Mouse (Mus musculus) c-Kit-positive CD71-positive TER-119-negative erythroid progenitor cells, embryonic 14.5 days (primary cell): ENCODE data around the gene Bcl7c.

ENCODE experiments used
- DNase-seq: peaks from one replicate; pipeline ENCODE4 v3.0.0-alpha.2; 2013; ENCODE audit warnings: low read depth

Gene Bcl7c

GRCm38 (mm10) chr7:127685304-127686018, 23.3 kb downstream of the Bcl7c start:
- no peak for DNase-seq

- no peak for DNase-seq
These were observed 26.7 kb downstream of the Bcl7c start for GRCm38 (mm10) chr7:127681888-127682553.

GRCm38 (mm10) chr7:127680541-127680940, 28.2 kb downstream of the Bcl7c start:
- no peak for DNase-seq

GRCm38 (mm10) chr7:127678811-127679210, 29.9 kb downstream of the Bcl7c start:
- no peak for DNase-seq

GRCm38 (mm10) chr7:127677609-127678008, 31.1 kb downstream of the Bcl7c start:
- DNase-seq: no peak

GRCm38 (mm10) chr7:127677077-127677476, 31.7 kb downstream of the Bcl7c start:
- DNase-seq: peak; percentile 54

GRCm38 (mm10) chr7:127675391-127675811, 33.3 kb downstream of the Bcl7c start:
- DNase-seq: no peak

GRCm38 (mm10) chr7:127674977-127675376, 33.8 kb downstream of the Bcl7c start:
- peak; percentile 82 for DNase-seq

- DNase-seq: no peak
These were observed 36.0 kb downstream of the Bcl7c start for GRCm38 (mm10) chr7:127672776-127673175.

- DNase-seq: no peak
These were observed 36.6 kb downstream of the Bcl7c start for GRCm38 (mm10) chr7:127671880-127672774.

GRCm38 (mm10) chr7:127667171-127667570, 41.6 kb downstream of the Bcl7c start:
- no peak for DNase-seq

- no peak for DNase-seq
These were observed 42.1 kb downstream of the Bcl7c start for GRCm38 (mm10) chr7:127666679-127667078.

- no peak for DNase-seq
These were observed 42.6 kb downstream of the Bcl7c start for GRCm38 (mm10) chr7:127666066-127666654.

GRCm38 (mm10) chr7:127662926-127663325, 45.8 kb downstream of the Bcl7c start:
- no peak for DNase-seq

GRCm38 (mm10) chr7:127661833-127662232, 46.9 kb downstream of the Bcl7c start:
- no peak for DNase-seq

GRCm38 (mm10) chr7:127660882-127661281, 47.9 kb downstream of the Bcl7c start:
- DNase-seq: no peak

GRCm38 (mm10) chr7:127656946-127657345, 51.8 kb downstream of the Bcl7c start:
- peak; percentile 63 for DNase-seq

- no peak for DNase-seq
These were observed 54.4 kb downstream of the Bcl7c start for GRCm38 (mm10) chr7:127654318-127654717.

GRCm38 (mm10) chr7:127652050-127652449, 56.7 kb downstream of the Bcl7c start:
- no peak for DNase-seq

GRCm38 (mm10) chr7:127651624-127652023, 57.1 kb downstream of the Bcl7c start:
- no peak for DNase-seq

GRCm38 (mm10) chr7:127649206-127649605, 59.5 kb downstream of the Bcl7c start:
- DNase-seq: no peak
